Mouse (Mus musculus) midbrain, embryonic 14.5 days (tissue): Measurements from ENCODE around the gene Mafk. TPM values are rescaled to one million over a fixed set of nuclear protein-coding genes. Genes with fewer than 3 reads are reported as not detected.

Experiments
- ATAC-seq: fragments of 200-750 bp; cut with Nextera tagmentation; 2 replicates; pipeline ENCODE4 v1.8.0; 2017; ENCODE audit warnings: moderate number of reproducible peaks, moderate library complexity; ENCODE audit not compliant: low FRiP score, low TSS enrichment
- DNase-seq: peaks from one replicate; pipeline ENCODE4 v3.0.0-alpha.2; 2015
- H3K27ac ChIP-seq: fragments of 300-500 bp; sonication (generic); replicated peaks from 2 replicates; pipeline ENCODE4 v1.5.1; 2014; ENCODE audit warnings: mild to moderate bottlenecking, low read depth, low read length, moderate library complexity
- H3K27me3 ChIP-seq: fragments of 300-500 bp; sonication (generic); 2 replicates; pipeline ENCODE4 v1.6.1; 2014; ENCODE audit warnings: low read length, control low read depth, mixed read lengths; ENCODE audit not compliant: control insufficient read depth, insufficient read depth
- H3K36me3 ChIP-seq: fragments of 300-500 bp; sonication (generic); 2 replicates; pipeline ENCODE4 v1.6.1; 2014; ENCODE audit warnings: low read length, control low read depth; ENCODE audit not compliant: control insufficient read depth, insufficient read depth
- H3K4me1 ChIP-seq: fragments of 300-500 bp; sonication (generic); 2 replicates; pipeline ENCODE4 v1.6.1; 2014; ENCODE audit warnings: mild to moderate bottlenecking, antibody characterized with exemption, low read length, control low read depth; ENCODE audit not compliant: control insufficient read depth, insufficient read depth
- H3K4me2 ChIP-seq: fragments of 300-500 bp; sonication (generic); 2 replicates; pipeline ENCODE4 v1.6.1; 2014; ENCODE audit warnings: mild to moderate bottlenecking, low read length, moderate library complexity
- H3K4me3 ChIP-seq: fragments of 300-500 bp; sonication (generic); replicated peaks from 2 replicates; pipeline ENCODE4 v1.5.1; 2014; ENCODE audit warnings: low read depth, low read length
- H3K9ac ChIP-seq: fragments of 300-500 bp; sonication (generic); replicated peaks from 2 replicates; pipeline ENCODE4 v1.6.1; 2014; ENCODE audit warnings: mild to moderate bottlenecking, low read length, moderate library complexity
- H3K9me3 ChIP-seq: fragments of 300-500 bp; sonication (generic); 2 replicates; pipeline ENCODE4 v1.6.1; 2016; ENCODE audit warnings: low read length, control low read depth, mixed read lengths; ENCODE audit not compliant: control insufficient read depth
- WGBS: fragments of 180-500 bp; shearing (Covaris S2); extraction: QIAGEN DNeasy Blood & Tissue Kit; methylation state at CpG from one replicate; pipeline ENCODE4 v1.1.7; 2014; 5-methylcytosine and 5-hydroxymethylcytosine counted together
- polyA plus RNA-seq: library from polyadenylated mRNA; unstranded; fragments of >200 nt; fragmentation: Nextera tagmentation; extraction: Ambion mirVana; gene quantifications from 2 replicates; pipeline ENCODE4 v1.2.1, GENCODE M21; 2014

Mafk gene
- polyA plus RNA-seq, 1 experiment from 2014 or later = 9.2 TPM

GRCm38 (mm10) chr5:139809397-139809796, 18.1 kb downstream of the Mafk start:
- Histone ChIP-seq H3K9me3 (no peaks in the 10 kb centered on the region), H3K27me3 (peaks cover 5% of the 10 kb centered on the region; the same call in 1 of the 2 replicates), H3K27ac (no peak overlapping the region), H3K4me2 (no peak overlapping the region), H3K4me1 (no peaks in the 10 kb centered on the region; the same call in 1 of the 2 replicates), H3K4me3 (no peak overlapping the region), H3K36me3 (no peaks in the 10 kb centered on the region), H3K9ac (no peak overlapping the region)
- DNase-seq (no peak), ATAC-seq (no peak)
- WGBS = 63% methylated on average over 4 of the region's 4 CpGs

- DNase-seq (no peak), ATAC-seq (no peak)
- Histone ChIP-seq H3K9me3 (no peaks in the 10 kb centered on the region), H3K4me3 (no peak overlapping the region), H3K27ac (no peak overlapping the region), H3K4me1 (no peaks in the 10 kb centered on the region), H3K4me2 (no peak overlapping the region), H3K27me3 (peaks cover 6% of the 10 kb centered on the region; the same call in 1 of the 2 replicates), H3K9ac (no peak overlapping the region), H3K36me3 (no peaks in the 10 kb centered on the region)
- WGBS = 78% methylated on average over 15 of the region's 15 CpGs
These were observed 20.5 kb downstream of the Mafk start for GRCm38 (mm10) chr5:139811677-139812397.

- Histone ChIP-seq H3K9ac (no peak overlapping the region), H3K4me3 (no peak overlapping the region), H3K9me3 (no peaks in the 10 kb centered on the region), H3K27me3 (peaks cover 6% of the 10 kb centered on the region; the same call in 1 of the 2 replicates), H3K27ac (no peak overlapping the region), H3K4me1 (no peaks in the 10 kb centered on the region), H3K36me3 (no peaks in the 10 kb centered on the region), H3K4me2 (no peak overlapping the region)
- DNase-seq = no peak
- ATAC-seq = no peak
- 66% methylated on average over 20 of the region's 20 CpGs for WGBS
These were observed 21.2 kb downstream of the Mafk start for GRCm38 (mm10) chr5:139812398-139813125.

- H3K4me3 ChIP-seq = no peak overlapping the region
These were observed 21.8 kb downstream of the Mafk start for GRCm38 (mm10) chr5:139813126-139813490.

GRCm38 (mm10) chr5:139813963-139814381, 22.7 kb downstream of the Mafk start:
- no peak for ATAC-seq
- H3K9me3 ChIP-seq = no peaks in the 10 kb centered on the region
- H3K4me3 ChIP-seq = no peak overlapping the region
- no peak for DNase-seq
- no peaks in the 10 kb centered on the region for H3K36me3 ChIP-seq
- H3K4me2 ChIP-seq = no peak overlapping the region
- WGBS = 11% methylated on average over 13 of the region's 13 CpGs
- no peak overlapping the region for H3K27ac ChIP-seq
- no peaks in the 10 kb centered on the region for H3K4me1 ChIP-seq
- H3K27me3 ChIP-seq = peaks cover 6% of the 10 kb centered on the region; the same call in 1 of the 2 replicates
- no peak overlapping the region for H3K9ac ChIP-seq

More at GRCm38 (mm10) chr5:139813126-139813490, 21.8 kb downstream of the Mafk start:
- DNase-seq (no peak), ATAC-seq (no peak)
- H3K27ac ChIP-seq = no peak overlapping the region
- no peaks in the 10 kb centered on the region for H3K9me3 ChIP-seq
- H3K9ac ChIP-seq = no peak overlapping the region
- H3K4me2 ChIP-seq = no peak overlapping the region
- H3K36me3 ChIP-seq = no peaks in the 10 kb centered on the region
- H3K27me3 ChIP-seq = peaks cover 6% of the 10 kb centered on the region; the same call in 1 of the 2 replicates
- no peaks in the 10 kb centered on the region for H3K4me1 ChIP-seq
- WGBS = 51% methylated on average over 10 of the region's 10 CpGs

GRCm38 (mm10) chr5:139815964-139816363, 24.7 kb downstream of the Mafk start:
- 77% methylated on average over 6 of the region's 6 CpGs for WGBS
- H3K36me3 ChIP-seq = no peaks in the 10 kb centered on the region
- H3K27me3 ChIP-seq = peaks cover 6% of the 10 kb centered on the region; the same call in 1 of the 2 replicates
- no peak for DNase-seq
- no peak overlapping the region for H3K9ac ChIP-seq
- H3K4me1 ChIP-seq = no peaks in the 10 kb centered on the region
- H3K4me3 ChIP-seq = no peak overlapping the region
- H3K4me2 ChIP-seq = no peak overlapping the region
- no peaks in the 10 kb centered on the region for H3K9me3 ChIP-seq
- H3K27ac ChIP-seq = no peak overlapping the region
- ATAC-seq = no peak

- DNase-seq = no peak
- H3K9me3 ChIP-seq = no peaks in the 10 kb centered on the region
- no peak overlapping the region for H3K4me3 ChIP-seq
- no peak overlapping the region for H3K27ac ChIP-seq
- no peak for ATAC-seq
- peaks cover 6% of the 10 kb centered on the region; the same call in 1 of the 2 replicates for H3K27me3 ChIP-seq
- H3K36me3 ChIP-seq = peaks cover 4% of the 10 kb centered on the region; the same call in 1 of the 2 replicates
- H3K4me2 ChIP-seq = no peak overlapping the region
- no peak overlapping the region for H3K9ac ChIP-seq
- H3K4me1 ChIP-seq = no peaks in the 10 kb centered on the region
These were observed 25.1 kb downstream of the Mafk start for GRCm38 (mm10) chr5:139816445-139816844.

GRCm38 (mm10) chr5:139817292-139817691, 26.0 kb downstream of the Mafk start:
- Histone ChIP-seq H3K9ac (no peak overlapping the region), H3K27ac (no peak overlapping the region), H3K4me3 (no peak overlapping the region), H3K27me3 (peaks cover 6% of the 10 kb centered on the region; the same call in 1 of the 2 replicates), H3K4me1 (no peaks in the 10 kb centered on the region), H3K9me3 (no peaks in the 10 kb centered on the region), H3K4me2 (no peak overlapping the region), H3K36me3 (peaks cover 13% of the 10 kb centered on the region)
- DNase-seq (no peak), ATAC-seq (no peak)
- 7% methylated on average over 1 of the region's 1 CpGs for WGBS
